Mouse (Mus musculus): ENCODE measurements around the gene Dnase2b. TPM values are rescaled to one million over a fixed set of nuclear protein-coding genes. Genes with fewer than 3 reads are reported as not detected.

The Dnase2b gene
- polyA plus RNA-seq, 1 experiment from 2014 or later, result not detected

GRCm38 (mm10) chr3:146651217-146651616, 35.8 kb upstream of the Dnase2b start, which contains the start of gene 4930503B20Rik:
Gene 4930503B20Rik (minus strand): TSS chr3:146651317.
- no peak within 1 kb of the TSS for H3K4me2 ChIP-seq (ENCODE audit: low read depth, low read length)
- ATAC-seq (ENCODE audit: low read depth), result no peak
- H3K27me3 ChIP-seq (ENCODE audit: control insufficient read depth, insufficient read depth, low read length), result no peaks in the 10 kb centered on the region
- H3K36me3 ChIP-seq (ENCODE audit: control insufficient read depth, insufficient read depth, low read length), result no peaks in the 10 kb centered on the region
- H3K9ac ChIP-seq (replicated peaks; ENCODE audit: low read depth, low read length), result no peak within 1 kb of the TSS
- 90% methylated on average over 3 of the region's 3 CpGs for WGBS
- H3K4me1 ChIP-seq (ENCODE audit: control insufficient read depth, insufficient read depth, low read length), result no peaks in the 10 kb centered on the region
- no peaks in the 10 kb centered on the region for H3K9me3 ChIP-seq (ENCODE audit: control insufficient read depth, low read length)
- no peak within 1 kb of the TSS for H3K27ac ChIP-seq (ENCODE audit: low read depth, low read length)
- no peak within 1 kb of the TSS for H3K4me3 ChIP-seq (ENCODE audit: low read depth, low read length)

GRCm38 (mm10) chr3:146650716-146651115, 35.3 kb upstream of the Dnase2b start:
- Histone ChIP-seq H3K4me1 (ENCODE audit: control insufficient read depth, insufficient read depth, low read length) (no peaks in the 10 kb centered on the region), H3K36me3 (ENCODE audit: control insufficient read depth, insufficient read depth, low read length) (no peaks in the 10 kb centered on the region), H3K27me3 (ENCODE audit: control insufficient read depth, insufficient read depth, low read length) (no peaks in the 10 kb centered on the region), H3K27ac (ENCODE audit: low read depth, low read length) (no peak overlapping the region), H3K9ac (replicated peaks; ENCODE audit: low read depth, low read length) (no peak overlapping the region), H3K9me3 (ENCODE audit: control insufficient read depth, low read length) (no peaks in the 10 kb centered on the region), H3K4me3 (ENCODE audit: low read depth, low read length) (no peak overlapping the region), H3K4me2 (ENCODE audit: low read depth, low read length) (no peak overlapping the region)
- no peak for ATAC-seq (ENCODE audit: low read depth)
- 92% methylated on average over 10 of the region's 10 CpGs for WGBS

- H3K9ac ChIP-seq (replicated peaks; ENCODE audit: low read depth, low read length), result no peak overlapping the region
- no peak for ATAC-seq (ENCODE audit: low read depth)
- H3K4me1 ChIP-seq (ENCODE audit: control insufficient read depth, insufficient read depth, low read length), result no peaks in the 10 kb centered on the region
- WGBS, result 80% methylated on average over 10 of the region's 10 CpGs
- no peak overlapping the region for H3K27ac ChIP-seq (ENCODE audit: low read depth, low read length)
- H3K36me3 ChIP-seq (ENCODE audit: control insufficient read depth, insufficient read depth, low read length), result no peaks in the 10 kb centered on the region
- no peaks in the 10 kb centered on the region for H3K9me3 ChIP-seq (ENCODE audit: control insufficient read depth, low read length)
- H3K27me3 ChIP-seq (ENCODE audit: control insufficient read depth, insufficient read depth, low read length), result no peaks in the 10 kb centered on the region
- H3K4me3 ChIP-seq (ENCODE audit: low read depth, low read length), result no peak overlapping the region
- H3K4me2 ChIP-seq (ENCODE audit: low read depth, low read length), result no peak overlapping the region
Observed at GRCm38 (mm10) chr3:146649311-146649894, 34.0 kb upstream of the Dnase2b start.

- Histone ChIP-seq H3K27me3 (ENCODE audit: control insufficient read depth, insufficient read depth, low read length) (no peaks in the 10 kb centered on the region), H3K36me3 (ENCODE audit: control insufficient read depth, insufficient read depth, low read length) (no peaks in the 10 kb centered on the region), H3K9me3 (ENCODE audit: control insufficient read depth, low read length) (no peaks in the 10 kb centered on the region), H3K4me3 (ENCODE audit: low read depth, low read length) (no peak overlapping the region), H3K27ac (ENCODE audit: low read depth, low read length) (no peak overlapping the region), H3K9ac (replicated peaks; ENCODE audit: low read depth, low read length) (no peak overlapping the region), H3K4me1 (ENCODE audit: control insufficient read depth, insufficient read depth, low read length) (no peaks in the 10 kb centered on the region), H3K4me2 (ENCODE audit: low read depth, low read length) (no peak overlapping the region)
- no peak for ATAC-seq (ENCODE audit: low read depth)
- WGBS, result 52% methylated on average over 4 of the region's 4 CpGs
Observed at GRCm38 (mm10) chr3:146641818-146642427, 26.5 kb upstream of the Dnase2b start.

- WGBS, result 87% methylated on average over 5 of the region's 5 CpGs
- Histone ChIP-seq H3K9ac (replicated peaks; ENCODE audit: low read depth, low read length) (no peak overlapping the region), H3K27me3 (ENCODE audit: control insufficient read depth, insufficient read depth, low read length) (no peaks in the 10 kb centered on the region), H3K4me3 (ENCODE audit: low read depth, low read length) (no peak overlapping the region), H3K36me3 (ENCODE audit: control insufficient read depth, insufficient read depth, low read length) (no peaks in the 10 kb centered on the region), H3K4me2 (ENCODE audit: low read depth, low read length) (no peak overlapping the region), H3K4me1 (ENCODE audit: control insufficient read depth, insufficient read depth, low read length) (no peaks in the 10 kb centered on the region), H3K9me3 (ENCODE audit: control insufficient read depth, low read length) (no peaks in the 10 kb centered on the region), H3K27ac (ENCODE audit: low read depth, low read length) (no peak overlapping the region)
- no peak for ATAC-seq (ENCODE audit: low read depth)
Observed at GRCm38 (mm10) chr3:146632506-146632905, 17.1 kb upstream of the Dnase2b start.

GRCm38 (mm10) chr3:146628227-146628982, 13.0 kb upstream of the Dnase2b start:
- no peaks in the 10 kb centered on the region for H3K27me3 ChIP-seq (ENCODE audit: control insufficient read depth, insufficient read depth, low read length)
- H3K4me3 ChIP-seq (ENCODE audit: low read depth, low read length), result no peak overlapping the region
- WGBS, result 71% methylated on average over 8 of the region's 8 CpGs
- H3K4me1 ChIP-seq (ENCODE audit: control insufficient read depth, insufficient read depth, low read length), result no peaks in the 10 kb centered on the region
- H3K4me2 ChIP-seq (ENCODE audit: low read depth, low read length), result no peak overlapping the region
- no peak overlapping the region for H3K27ac ChIP-seq (ENCODE audit: low read depth, low read length)
- H3K36me3 ChIP-seq (ENCODE audit: control insufficient read depth, insufficient read depth, low read length), result no peaks in the 10 kb centered on the region
- ATAC-seq (ENCODE audit: low read depth), result no peak
- no peaks in the 10 kb centered on the region for H3K9me3 ChIP-seq (ENCODE audit: control insufficient read depth, low read length)
- H3K9ac ChIP-seq (replicated peaks; ENCODE audit: low read depth, low read length), result no peak overlapping the region

GRCm38 (mm10) chr3:146625766-146626165, 10.4 kb upstream of the Dnase2b start:
- no peak for ATAC-seq (ENCODE audit: low read depth)
- WGBS, result 90% methylated on average over 4 of the region's 4 CpGs
- Histone ChIP-seq H3K36me3 (ENCODE audit: control insufficient read depth, insufficient read depth, low read length) (no peaks in the 10 kb centered on the region), H3K4me2 (ENCODE audit: low read depth, low read length) (no peak overlapping the region), H3K27ac (ENCODE audit: low read depth, low read length) (no peak overlapping the region), H3K9me3 (ENCODE audit: control insufficient read depth, low read length) (no peaks in the 10 kb centered on the region), H3K4me1 (ENCODE audit: control insufficient read depth, insufficient read depth, low read length) (no peaks in the 10 kb centered on the region), H3K4me3 (ENCODE audit: low read depth, low read length) (no peak overlapping the region), H3K27me3 (ENCODE audit: control insufficient read depth, insufficient read depth, low read length) (no peaks in the 10 kb centered on the region), H3K9ac (replicated peaks; ENCODE audit: low read depth, low read length) (no peak overlapping the region)

- 86% methylated on average over 11 of the region's 11 CpGs for WGBS
- H3K27ac ChIP-seq (ENCODE audit: low read depth, low read length), result no peak overlapping the region
- no peaks in the 10 kb centered on the region for H3K9me3 ChIP-seq (ENCODE audit: control insufficient read depth, low read length)
- no peaks in the 10 kb centered on the region for H3K36me3 ChIP-seq (ENCODE audit: control insufficient read depth, insufficient read depth, low read length)
- H3K4me1 ChIP-seq (ENCODE audit: control insufficient read depth, insufficient read depth, low read length), result no peaks in the 10 kb centered on the region
- H3K4me3 ChIP-seq (ENCODE audit: low read depth, low read length), result no peak overlapping the region
- H3K4me2 ChIP-seq (ENCODE audit: low read depth, low read length), result no peak overlapping the region
- ATAC-seq (ENCODE audit: low read depth), result no peak
- no peak overlapping the region for H3K9ac ChIP-seq (replicated peaks; ENCODE audit: low read depth, low read length)
- no peaks in the 10 kb centered on the region for H3K27me3 ChIP-seq (ENCODE audit: control insufficient read depth, insufficient read depth, low read length)
Observed at GRCm38 (mm10) chr3:146621966-146622365, 6.6 kb upstream of the Dnase2b start.

- H3K4me3 ChIP-seq (ENCODE audit: low read depth, low read length), result no peak overlapping the region
- no peaks in the 10 kb centered on the region for H3K36me3 ChIP-seq (ENCODE audit: control insufficient read depth, insufficient read depth, low read length)
- no peaks in the 10 kb centered on the region for H3K27me3 ChIP-seq (ENCODE audit: control insufficient read depth, insufficient read depth, low read length)
- 85% methylated on average over 14 of the region's 14 CpGs for WGBS
- H3K9me3 ChIP-seq (ENCODE audit: control insufficient read depth, low read length), result no peaks in the 10 kb centered on the region
- H3K4me2 ChIP-seq (ENCODE audit: low read depth, low read length), result no peak overlapping the region
- no peak overlapping the region for H3K9ac ChIP-seq (replicated peaks; ENCODE audit: low read depth, low read length)
- no peaks in the 10 kb centered on the region for H3K4me1 ChIP-seq (ENCODE audit: control insufficient read depth, insufficient read depth, low read length)
- no peak overlapping the region for H3K27ac ChIP-seq (ENCODE audit: low read depth, low read length)
- no peak for ATAC-seq (ENCODE audit: low read depth)
Observed at GRCm38 (mm10) chr3:146620555-146621249, 5.3 kb upstream of the Dnase2b start.
